Mouse (Mus musculus) forebrain, embryonic 14.5 days (tissue): ENCODE results near the gene Zmat5. TPM values are rescaled to one million over a fixed set of nuclear protein-coding genes. Genes with fewer than 3 reads are reported as not detected.
A peak's percentile ranks its signal among the peaks of the same experiment; 100 is the strongest.

ENCODE experiments used
- ATAC-seq: fragments of 200-750 bp; cut with Nextera tagmentation; 2 replicates; pipeline ENCODE4 v1.8.0; 2017; ENCODE audit warnings: mild to moderate bottlenecking, moderate library complexity
- DNase-seq: peaks from one replicate; pipeline ENCODE4 v3.0.0-alpha.2; 2015; ENCODE audit warnings: low spot score
- H3K27ac ChIP-seq: fragments of 300-500 bp; sonication (generic); 2 replicates; pipeline ENCODE4 v1.5.1; 2014; ENCODE audit warnings: low read depth, mild to moderate bottlenecking, control low read depth, low read length, moderate library complexity
- H3K27me3 ChIP-seq: fragments of 300-500 bp; sonication (generic); replicated peaks from 2 replicates; pipeline ENCODE4 v1.6.1; 2014; ENCODE audit warnings: low read length, control low read depth, mixed read lengths; ENCODE audit not compliant: control insufficient read depth, insufficient read depth
- H3K36me3 ChIP-seq: fragments of 300-500 bp; sonication (generic); 2 replicates; pipeline ENCODE4 v1.6.1; 2014; ENCODE audit warnings: low read length, control low read depth; ENCODE audit not compliant: control insufficient read depth, insufficient read depth
- H3K4me1 ChIP-seq: fragments of 300-500 bp; sonication (generic); 2 replicates; pipeline ENCODE4 v1.6.1; 2014; ENCODE audit warnings: antibody characterized with exemption, low read length, control low read depth; ENCODE audit not compliant: control insufficient read depth, insufficient read depth
- H3K4me2 ChIP-seq: fragments of 300-500 bp; sonication (generic); 2 replicates; pipeline ENCODE4 v1.6.1; 2014; ENCODE audit warnings: mild to moderate bottlenecking, control low read depth, low read length
- H3K4me3 ChIP-seq: fragments of 300-500 bp; sonication (generic); 2 replicates; pipeline ENCODE4 v1.5.1; 2014; ENCODE audit warnings: low read depth, low read length, control low read depth
- H3K9ac ChIP-seq: fragments of 300-500 bp; sonication (generic); 2 replicates; pipeline ENCODE4 v1.6.1; 2014; ENCODE audit warnings: mild to moderate bottlenecking, low read length, control low read depth, moderate library complexity
- H3K9me3 ChIP-seq: fragments of 300-500 bp; sonication (generic); replicated peaks from 2 replicates; pipeline ENCODE4 v1.6.1; 2016; ENCODE audit warnings: low read length, control low read depth, mixed read lengths; ENCODE audit not compliant: control insufficient read depth
- WGBS: fragments of 180-500 bp; shearing (Covaris S2); extraction: QIAGEN DNeasy Blood & Tissue Kit; methylation state at CpG from one replicate; pipeline ENCODE4 v1.1.7; 2014; 5-methylcytosine and 5-hydroxymethylcytosine counted together
- polyA plus RNA-seq: library from polyadenylated mRNA; unstranded; fragments of >200 nt; fragmentation: Nextera tagmentation; extraction: Ambion mirVana; gene quantifications from 2 replicates; pipeline ENCODE4 v1.2.1, GENCODE M21; 2014

Gene Zmat5
- 77.3 and 92.4 TPM in 2 replicates for polyA plus RNA-seq

DNA sequence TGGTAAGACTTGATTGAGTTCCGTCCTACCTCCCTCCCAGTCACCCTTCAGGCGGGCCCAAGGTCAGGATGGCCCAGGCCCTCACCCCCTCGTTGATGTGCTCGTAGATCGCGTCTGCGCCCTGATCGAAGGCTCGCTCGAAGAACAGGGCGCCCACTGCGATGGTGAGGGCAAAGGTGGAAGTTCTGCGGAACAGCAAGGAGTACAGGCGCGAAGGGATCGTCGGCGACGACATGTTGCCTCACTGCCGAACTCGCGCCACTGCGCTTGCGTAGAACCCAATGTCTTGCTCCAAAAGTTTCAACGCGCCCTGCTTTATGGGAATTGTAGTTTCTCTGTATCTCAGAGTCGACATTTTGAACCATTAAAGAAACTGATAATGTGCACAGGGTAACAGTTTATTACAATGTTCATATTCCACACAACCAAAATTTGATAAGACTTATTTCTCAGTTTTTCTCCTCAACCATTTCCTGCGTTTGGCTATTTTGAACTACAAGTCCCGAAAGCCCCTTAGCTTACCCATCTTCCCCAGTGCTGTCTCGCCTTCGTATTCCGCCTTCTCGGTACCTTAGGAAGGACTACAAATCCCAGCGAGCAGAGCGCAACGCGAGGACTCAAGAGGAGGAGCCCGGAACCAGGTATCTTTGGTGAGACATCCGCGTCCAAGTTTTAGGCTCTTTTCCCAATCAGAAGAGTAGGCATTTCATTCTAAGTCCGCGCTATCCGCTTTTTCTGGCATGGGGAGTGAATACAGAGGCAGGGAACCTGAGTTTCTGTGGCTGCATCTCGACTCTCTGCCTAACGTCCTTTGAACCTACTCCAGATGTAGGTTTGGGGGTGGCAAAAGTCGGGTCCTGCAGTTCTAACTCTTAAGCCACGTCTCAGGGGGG, at the start of gene Zmat5, which contains the start of gene Uqcr10:
Zmat5 (plus strand) TSS at position 607 of the 893 bp plus-strand sequence.
Uqcr10 (minus strand) TSS at position 271 of the 893 bp plus-strand sequence.
- Histone ChIP-seq H3K9ac (peak within 1 kb of the TSS; percentile 82), H3K4me3 (peak within 1 kb of the TSS; percentile 73), H3K4me1 (peaks cover 12% of the 10 kb centered on the region), H3K9me3 (no peaks in the 10 kb centered on the region), H3K4me2 (peak within 1 kb of the TSS; percentile 91), H3K27ac (no peak within 1 kb of the TSS), H3K36me3 (peaks cover 19% of the 10 kb centered on the region), H3K27me3 (no peaks in the 10 kb centered on the region)
- under 1% methylated on average over 47 of the region's 47 CpGs for WGBS
- ATAC-seq: peak; percentile 99
- DNase-seq: peak; percentile 98

DNA sequence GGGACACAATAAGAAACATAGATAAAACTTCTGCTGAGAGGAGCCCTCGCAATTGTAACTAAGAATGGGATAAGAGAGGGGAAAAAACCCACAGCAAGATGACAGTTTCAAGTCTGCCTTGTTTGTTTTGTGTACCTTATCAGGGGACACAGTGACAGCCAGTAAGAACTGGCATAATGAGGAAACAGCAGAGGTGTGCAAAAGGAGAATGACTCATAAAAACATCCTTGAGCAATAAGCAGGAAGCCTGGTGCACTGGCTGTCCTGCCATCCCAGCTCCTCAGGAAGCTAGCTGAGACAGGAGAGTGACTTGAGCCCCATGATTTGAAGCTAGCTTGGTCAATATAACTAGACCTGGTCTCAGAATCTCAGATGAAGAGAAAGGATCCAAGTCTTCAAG, 44.7 kb upstream of the Zmat5 start:
- Histone ChIP-seq H3K4me1 (no peaks in the 10 kb centered on the region), H3K27ac (no peak overlapping the region), H3K36me3 (peaks cover 53% of the 10 kb centered on the region), H3K4me2 (no peak overlapping the region), H3K4me3 (no peak overlapping the region), H3K9me3 (no peaks in the 10 kb centered on the region), H3K9ac (no peak overlapping the region), H3K27me3 (no peaks in the 10 kb centered on the region)
- 91% methylated on average over 1 of the region's 1 CpGs for WGBS
- ATAC-seq: no peak
- no peak for DNase-seq

DNA sequence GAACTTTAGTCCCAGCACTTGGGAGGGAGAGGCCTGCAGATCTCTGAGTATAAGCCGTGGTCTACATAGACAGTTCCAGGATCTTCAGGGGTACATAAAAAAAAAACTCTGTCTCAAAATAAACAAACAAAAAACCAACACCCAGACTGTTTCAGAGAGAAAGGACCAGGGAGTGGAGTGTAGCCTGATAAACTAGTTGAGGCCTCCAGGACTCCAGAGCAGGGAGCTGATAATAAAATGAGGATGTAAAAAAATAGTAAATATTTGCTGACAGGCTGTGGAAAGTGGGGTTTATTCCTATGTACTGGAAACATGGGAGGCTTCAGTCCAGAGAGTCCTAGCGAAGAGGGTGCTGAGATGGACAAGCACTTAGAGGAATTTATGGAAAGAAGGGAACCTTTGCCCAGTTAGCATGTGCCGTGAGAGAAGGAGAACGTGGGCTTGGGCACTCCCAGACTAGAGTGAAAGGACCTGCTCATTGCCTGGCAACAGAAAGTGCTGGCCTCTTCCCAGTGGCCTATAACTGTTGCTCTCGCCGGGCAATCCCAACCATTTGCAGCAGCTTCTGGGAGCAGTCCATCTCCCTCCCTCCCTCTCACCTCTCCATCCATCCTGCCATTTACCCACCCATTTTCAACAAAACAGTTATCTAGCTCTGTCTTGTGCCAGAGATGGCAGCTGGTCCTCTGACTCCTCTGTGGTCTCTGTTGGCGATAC, 44.0 kb upstream of the Zmat5 start:
- no peak overlapping the region for H3K9ac ChIP-seq
- H3K27ac ChIP-seq: no peak overlapping the region
- no peaks in the 10 kb centered on the region for H3K27me3 ChIP-seq
- 87% methylated on average over 7 of the region's 7 CpGs for WGBS
- no peak for ATAC-seq
- no peak for DNase-seq
- H3K36me3 ChIP-seq: peaks cover 48% of the 10 kb centered on the region
- no peaks in the 10 kb centered on the region for H3K9me3 ChIP-seq
- H3K4me3 ChIP-seq: no peak overlapping the region
- no peak overlapping the region for H3K4me2 ChIP-seq
- no peaks in the 10 kb centered on the region for H3K4me1 ChIP-seq

DNA sequence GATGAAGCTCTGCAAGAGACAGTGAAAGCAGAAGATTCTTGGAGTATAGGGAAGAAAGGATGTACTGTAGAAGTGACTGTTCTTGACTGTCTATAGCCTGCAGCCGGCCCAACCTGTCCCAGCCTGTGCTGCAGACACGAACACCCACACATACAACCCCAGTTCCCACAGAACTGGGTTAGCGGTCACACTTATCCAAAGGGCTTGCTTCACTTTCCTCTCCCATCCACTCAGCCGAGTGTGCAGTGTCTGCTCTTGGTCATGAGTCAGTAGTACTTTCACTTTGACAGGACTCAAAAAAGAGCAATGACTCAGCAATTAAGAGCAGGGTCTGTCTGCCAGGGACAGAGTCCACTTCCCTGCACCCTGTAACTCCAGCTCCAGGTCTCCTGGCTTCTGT, 43.2 kb upstream of the Zmat5 start:
- peaks cover 46% of the 10 kb centered on the region for H3K36me3 ChIP-seq
- no peak for ATAC-seq
- H3K27ac ChIP-seq: no peak overlapping the region
- no peaks in the 10 kb centered on the region for H3K4me1 ChIP-seq
- no peak for DNase-seq
- 87% methylated on average over 4 of the region's 4 CpGs for WGBS
- no peaks in the 10 kb centered on the region for H3K9me3 ChIP-seq
- no peak overlapping the region for H3K4me3 ChIP-seq
- no peak overlapping the region for H3K9ac ChIP-seq
- no peaks in the 10 kb centered on the region for H3K27me3 ChIP-seq
- no peak overlapping the region for H3K4me2 ChIP-seq

DNA sequence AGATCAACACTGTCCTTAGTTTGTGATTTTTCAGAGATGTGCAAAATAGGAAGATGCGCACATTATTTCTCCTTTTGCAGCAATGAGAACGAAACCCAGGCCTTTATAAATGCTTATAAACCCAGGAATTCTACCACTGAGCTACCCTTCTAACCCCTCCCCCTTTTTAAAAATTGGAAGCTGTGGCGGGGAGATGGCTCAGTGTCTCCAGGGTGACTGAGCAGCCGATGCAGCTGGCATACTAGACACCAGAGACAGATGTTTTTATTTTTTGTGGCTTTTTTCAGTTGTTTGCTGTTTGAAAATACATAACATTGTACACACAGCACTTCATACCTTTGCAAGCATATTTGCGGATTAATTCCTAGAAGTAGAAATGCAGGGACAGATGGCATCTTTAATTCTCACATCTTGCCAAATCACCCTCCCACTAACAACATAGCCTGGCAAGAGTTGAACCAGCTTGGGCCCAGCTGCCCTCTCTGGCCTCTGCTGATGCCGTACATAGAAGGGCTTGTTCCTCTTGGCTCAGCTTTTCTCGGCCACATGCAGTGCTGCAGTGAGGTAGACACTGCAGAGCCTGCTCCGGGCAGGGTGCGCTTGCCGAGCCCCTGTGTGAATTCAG, 42.5 kb upstream of the Zmat5 start:
- ATAC-seq (no peak), DNase-seq (peak; percentile 49)
- Histone ChIP-seq H3K4me1 (no peaks in the 10 kb centered on the region), H3K27ac (no peak overlapping the region), H3K9me3 (no peaks in the 10 kb centered on the region), H3K4me2 (no peak overlapping the region), H3K9ac (no peak overlapping the region), H3K4me3 (no peak overlapping the region), H3K36me3 (peaks cover 46% of the 10 kb centered on the region), H3K27me3 (no peaks in the 10 kb centered on the region)
- 73% methylated on average over 10 of the region's 10 CpGs for WGBS

DNA sequence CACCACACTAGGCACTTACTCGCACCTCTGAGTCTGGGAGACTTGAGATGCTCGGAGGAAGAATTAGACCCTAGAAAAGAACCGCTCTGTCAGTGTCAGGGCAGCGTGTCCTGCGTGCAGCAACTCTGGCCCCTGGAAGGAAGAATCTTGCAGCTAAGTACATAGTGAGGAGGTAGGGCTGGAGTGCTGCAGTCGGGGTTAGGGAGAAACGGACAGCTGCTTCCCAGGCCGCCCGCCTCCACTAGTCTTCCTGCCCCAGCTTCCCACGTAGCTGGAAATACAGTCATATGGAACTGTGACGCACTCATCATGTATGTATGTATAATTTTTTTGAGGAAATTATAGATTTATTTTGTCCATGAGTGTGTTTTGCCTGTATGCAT, 42.0 kb upstream of the Zmat5 start:
- WGBS: 91% methylated on average over 11 of the region's 11 CpGs
- Histone ChIP-seq H3K9ac (no peak overlapping the region), H3K4me3 (no peak overlapping the region), H3K9me3 (no peaks in the 10 kb centered on the region), H3K36me3 (peaks cover 41% of the 10 kb centered on the region), H3K27ac (no peak overlapping the region), H3K4me2 (no peak overlapping the region), H3K4me1 (no peaks in the 10 kb centered on the region), H3K27me3 (no peaks in the 10 kb centered on the region)
- no peak for DNase-seq
- no peak for ATAC-seq

DNA sequence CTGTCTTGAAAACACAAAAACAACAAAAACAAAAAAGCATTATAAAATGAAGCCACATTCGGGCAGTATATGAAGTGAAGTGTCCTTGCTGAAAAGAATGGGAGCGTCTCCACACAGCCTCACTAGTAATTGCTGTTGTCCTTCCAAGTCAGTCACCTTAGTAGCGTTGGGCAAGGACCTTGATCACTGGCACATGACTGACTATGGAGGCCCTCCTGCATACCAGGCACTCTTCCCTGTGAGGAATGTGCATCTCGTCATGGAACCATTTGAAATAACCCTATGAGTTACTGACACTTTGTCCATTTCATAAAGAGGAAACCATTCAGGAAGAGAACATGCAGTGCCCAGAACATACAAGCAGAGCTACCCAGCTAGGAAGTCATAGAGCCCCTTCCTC, 32.7 kb upstream of the Zmat5 start:
- no peak for ATAC-seq
- Histone ChIP-seq H3K4me1 (no peaks in the 10 kb centered on the region), H3K4me2 (no peak overlapping the region), H3K27me3 (no peaks in the 10 kb centered on the region), H3K36me3 (peaks cover 45% of the 10 kb centered on the region), H3K9ac (no peak overlapping the region), H3K4me3 (no peak overlapping the region), H3K27ac (no peak overlapping the region), H3K9me3 (no peaks in the 10 kb centered on the region)
- 92% methylated on average over 4 of the region's 4 CpGs for WGBS
- DNase-seq: no peak

DNA sequence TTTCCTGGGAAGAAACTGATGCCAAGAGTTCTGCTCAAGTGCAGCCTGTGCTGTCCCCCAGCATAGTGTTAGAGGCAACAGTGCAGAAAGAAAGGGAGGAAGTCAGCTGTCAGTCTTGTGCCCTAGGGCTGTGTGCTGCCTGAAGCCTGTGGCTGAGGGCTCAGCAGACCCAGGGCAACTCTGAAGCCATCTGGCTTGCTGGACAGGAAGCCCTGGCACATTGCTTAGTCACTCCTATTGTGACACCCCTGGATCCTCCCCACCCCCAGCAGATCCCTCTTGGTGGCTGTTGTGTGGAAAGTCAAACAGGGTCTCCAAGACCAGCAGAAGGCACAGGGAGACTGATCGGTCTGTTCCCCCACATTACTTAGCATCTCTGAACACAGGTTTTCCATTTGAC, 29.9 kb upstream of the Zmat5 start:
- WGBS: 93% methylated on average over 1 of the region's 1 CpGs
- Histone ChIP-seq H3K36me3 (peaks cover 57% of the 10 kb centered on the region), H3K4me3 (no peak overlapping the region), H3K27me3 (no peaks in the 10 kb centered on the region), H3K4me1 (no peaks in the 10 kb centered on the region), H3K27ac (no peak overlapping the region), H3K9ac (no peak overlapping the region), H3K9me3 (no peaks in the 10 kb centered on the region), H3K4me2 (no peak overlapping the region)
- no peak for DNase-seq
- no peak for ATAC-seq
